Mouse (Mus musculus) C2C12 (cell line): ENCODE results near the gene Pnkp. TPM values are rescaled to one million over a fixed set of nuclear protein-coding genes. Genes with fewer than 3 reads are reported as not detected.

Source experiments
- H3K27me3 ChIP-seq: one replicate; pipeline ENCODE4 v1.6.1; 2011; ENCODE audit not compliant: control insufficient read depth, insufficient read depth, insufficient read length
- H3K36me3 ChIP-seq: one replicate; pipeline ENCODE4 v1.6.1; 2011; ENCODE audit not compliant: control insufficient read depth, insufficient read depth
- H3K4me3 ChIP-seq: one replicate; pipeline ENCODE4 v1.5.1; 2011; ENCODE audit warnings: mild to moderate bottlenecking, control low read depth; ENCODE audit not compliant: poor library complexity, insufficient read depth, severe bottlenecking
- H3K79me2 ChIP-seq: one replicate; pipeline ENCODE4 v1.6.1; 2011; ENCODE audit not compliant: control insufficient read depth, insufficient read depth
- H3K79me3 ChIP-seq: one replicate; pipeline ENCODE4 v1.6.1; 2011; ENCODE audit warnings: low read depth, control low read depth
- H3ac ChIP-seq: one replicate; pipeline ENCODE3; 2011; ENCODE audit warnings: low read depth; ENCODE audit not compliant: control insufficient read depth, insufficient read length
- CEBPB ChIP-seq: IDR thresholded peaks from one replicate; pipeline ENCODE4 v1.6.1; 2011; ENCODE audit warnings: low read depth, mild to moderate bottlenecking, control low read depth, moderate library complexity
- CTCF ChIP-seq: IDR thresholded peaks from one replicate; pipeline ENCODE4 v1.5.1; 2011; ENCODE audit not compliant: control insufficient read depth, insufficient read depth, insufficient read length
- FOSL1 ChIP-seq: IDR thresholded peaks from one replicate; pipeline ENCODE4 v1.8.0; 2011; ENCODE audit warnings: mild to moderate bottlenecking, low read length; ENCODE audit not compliant: poor library complexity, insufficient read depth, severe bottlenecking
- MAX ChIP-seq: IDR thresholded peaks from one replicate; pipeline ENCODE4 v1.6.1; 2011; ENCODE audit warnings: mild to moderate bottlenecking, control low read depth
- MYOD1 ChIP-seq: IDR thresholded peaks from one replicate; pipeline ENCODE4 v1.6.1; 2011; ENCODE audit warnings: low read depth; ENCODE audit not compliant: control insufficient read depth, insufficient read length
- MYOG ChIP-seq: IDR thresholded peaks from one replicate; pipeline ENCODE4 v1.6.1; 2011; ENCODE audit not compliant: control insufficient read depth, insufficient read length; ENCODE audit errors: extremely low read depth
- USF1 ChIP-seq: IDR thresholded peaks from one replicate; pipeline ENCODE4 v1.6.1; 2011; ENCODE audit warnings: low read depth, mild to moderate bottlenecking, control low read depth, moderate library complexity
- polyA plus RNA-seq: library from polyadenylated mRNA; unstranded; fragments of >200 nt; fragmentation: generic; extraction: Trizol; gene quantifications from one replicate; pipeline ENCODE4 v1.2.1, GENCODE M21; 2012; ENCODE audit warnings: missing spikeins

Pnkp gene
- polyA plus RNA-seq, 1 experiment: 32.0 TPM

GRCm38 (mm10) chr7:44840426-44840825, 16.5 kb upstream of the Pnkp start:
- Histone ChIP-seq H3K79me2 (no peaks in the 10 kb centered on the region), H3K36me3 (no peaks in the 10 kb centered on the region), H3K4me3 (no peak overlapping the region), H3ac (no peak overlapping the region), H3K79me3 (no peaks in the 10 kb centered on the region), H3K27me3 (no peaks in the 10 kb centered on the region)
- TF ChIP-seq MAX: no peak
- no peak for TF ChIP-seq USF1
- TF ChIP-seq CTCF: no peak
- no peak for TF ChIP-seq MYOD1
- no peak for TF ChIP-seq FOSL1
- TF ChIP-seq MYOG: no peak
- TF ChIP-seq CEBPB: no peak

- H3K4me3 ChIP-seq: no peak overlapping the region
- no peaks in the 10 kb centered on the region for H3K27me3 ChIP-seq
- no peaks in the 10 kb centered on the region for H3K79me2 ChIP-seq
- no peaks in the 10 kb centered on the region for H3K79me3 ChIP-seq
- peaks cover 7% of the 10 kb centered on the region for H3K36me3 ChIP-seq
- TF ChIP-seq FOSL1 (no peak), USF1 (no peak), MAX (no peak), CTCF (no peak), CEBPB (no peak), MYOD1 (no peak), MYOG (no peak)
- no peak overlapping the region for H3ac ChIP-seq
Observed at GRCm38 (mm10) chr7:44841825-44842463, 15.0 kb upstream of the Pnkp start.

- Histone ChIP-seq H3K27me3 (no peaks in the 10 kb centered on the region), H3ac (no peak overlapping the region), H3K36me3 (peaks cover 7% of the 10 kb centered on the region), H3K4me3 (no peak overlapping the region), H3K79me2 (peaks cover 16% of the 10 kb centered on the region), H3K79me3 (peaks cover 3% of the 10 kb centered on the region)
- TF ChIP-seq MYOD1 (no peak), MAX (no peak), FOSL1 (no peak), MYOG (no peak), USF1 (no peak), CTCF (no peak), CEBPB (no peak)
Observed at GRCm38 (mm10) chr7:44845006-44845405, 11.9 kb upstream of the Pnkp start.

GRCm38 (mm10) chr7:44846804-44847203, 10.1 kb upstream of the Pnkp start:
- Histone ChIP-seq H3K79me2 (peaks cover 34% of the 10 kb centered on the region), H3K36me3 (peaks cover 7% of the 10 kb centered on the region), H3ac (no peak overlapping the region), H3K27me3 (no peaks in the 10 kb centered on the region), H3K79me3 (peaks cover 16% of the 10 kb centered on the region), H3K4me3 (no peak overlapping the region)
- no peak for TF ChIP-seq FOSL1

- no peak for TF ChIP-seq MYOG
- TF ChIP-seq MAX: no peak
- TF ChIP-seq CTCF: no peak
- no peak for TF ChIP-seq CEBPB
- Histone ChIP-seq H3K36me3 (peaks cover 10% of the 10 kb centered on the region), H3K27me3 (no peaks in the 10 kb centered on the region), H3K79me2 (peaks cover 42% of the 10 kb centered on the region), H3K79me3 (peaks cover 18% of the 10 kb centered on the region), H3K4me3 (peak overlapping the region; percentile 82), H3ac (no peak overlapping the region)
Observed at GRCm38 (mm10) chr7:44847772-44848171, 9.2 kb upstream of the Pnkp start.

- Histone ChIP-seq H3K4me3 (peak within 1 kb of the TSS; percentile 82), H3K79me3 (peaks cover 24% of the 10 kb centered on the region), H3K27me3 (no peaks in the 10 kb centered on the region), H3ac (peak within 1 kb of the TSS; percentile 93), H3K79me2 (peaks cover 52% of the 10 kb centered on the region), H3K36me3 (peaks cover 17% of the 10 kb centered on the region)
- TF ChIP-seq USF1: peak; percentile 89
- no peak for TF ChIP-seq CTCF
- no peak for TF ChIP-seq MYOG
- TF ChIP-seq MAX: peak; percentile 94
Observed at GRCm38 (mm10) chr7:44848561-44849415, 8.2 kb upstream of the Pnkp start, which contains the start of the genes Akt1s1 and Tbc1d17. Akt1s1 (plus strand) TSS chr7:44848991. Tbc1d17 (minus strand) TSS chr7:44849079.
